Mouse (Mus musculus) Patski (cell line): ENCODE results near the gene Dglucy. TPM values are rescaled to one million over a fixed set of nuclear protein-coding genes. Genes with fewer than 3 reads are reported as not detected.

ENCODE experiments used
- ATAC-seq: fragments of 100-300 bp; one replicate; pipeline ENCODE4 v1.8.0; 2021
- CTCF ChIA-PET: fragments of 350-600 bp; sonication (Branson Sonifier 250); formaldehyde crosslinking; loops from one replicate; lab custom pipeline; 2022; ENCODE audit warnings: inconsistent platforms; lab: Charles Lee
- POLR2A ChIA-PET: fragments of 350-600 bp; sonication (Branson Sonifier 250); formaldehyde crosslinking; loops from one replicate; lab custom pipeline; 2022; ENCODE audit warnings: antibody characterized with exemption, inconsistent platforms; lab: Charles Lee
- DNase-seq: peaks from one replicate; pipeline ENCODE4 v3.0.0-alpha.2; 2011; ENCODE audit warnings: low read depth, low spot score
- H3K27me3 ChIP-seq: fragments of 371-371 bp; one replicate; pipeline ENCODE4 v1.5.1; 2021
- CTCF ChIP-seq: fragments of 100-300 bp; IDR thresholded peaks from one replicate; pipeline ENCODE4 v1.5.1; 2021
- in situ Hi-C: fragments of 300-500 bp; cut with MboI; formaldehyde crosslinking; loops from 3 replicates; pipeline ENCODE4 v1.11.1; 2018; ENCODE audit warnings: low pct_unique_long_range_greater_than_20kb, mixed read lengths
- polyA plus RNA-seq: library from polyadenylated mRNA; unstranded; gene quantifications from one replicate; pipeline ENCODE4 v1.2.3, GENCODE M21; 2021

The Dglucy gene
- polyA plus RNA-seq, 1 experiment from 2014 or later, result 17.9 TPM

DNA sequence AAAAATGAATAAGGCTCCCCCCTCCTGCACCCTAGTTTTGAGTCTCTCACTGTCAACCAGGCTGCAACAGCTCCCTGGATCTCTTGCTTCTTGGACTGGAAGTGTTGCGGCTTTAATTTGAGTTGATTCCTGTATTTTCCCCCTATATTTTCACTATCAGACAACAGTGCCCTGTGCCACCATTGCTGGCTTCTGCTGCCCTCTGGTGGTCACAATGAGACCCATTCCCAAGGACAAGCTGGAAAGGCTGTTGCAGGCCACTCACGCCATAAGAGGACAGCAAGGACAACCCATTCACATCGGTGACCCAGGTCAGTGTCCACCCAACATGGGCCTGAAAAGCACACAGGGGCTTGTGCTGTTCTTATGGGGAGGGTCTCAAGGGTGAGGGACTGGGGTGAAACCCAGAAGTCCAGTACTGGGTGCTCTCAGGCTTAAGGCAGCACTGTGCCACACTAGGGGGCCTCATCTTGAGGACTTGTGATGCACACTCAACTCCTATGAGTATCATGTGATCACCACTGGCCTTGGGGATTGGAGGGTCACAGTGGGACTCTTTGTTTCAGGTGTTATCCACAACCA, 62.4 kb downstream of the Dglucy start:
- TF ChIP-seq CTCF, result peak; percentile 93
- no peaks in the 10 kb centered on the region for H3K27me3 ChIP-seq
- ChIA-PET POLR2A (no interaction called here), CTCF (interaction anchor here (0.6 to 3.1 kb wide), 9 partner anchors 11 to 264 kb away, joined by 3 to 11 read pairs (median 5); no protein-coding TSS in a partner anchor)
- in situ Hi-C loops, result loop anchor here (5.0 to 10.0 kb wide), 5 partner anchors 119 to 679 kb away; no protein-coding TSS in a partner anchor
- DNase-seq, result no peak
- no peak for ATAC-seq

DNA sequence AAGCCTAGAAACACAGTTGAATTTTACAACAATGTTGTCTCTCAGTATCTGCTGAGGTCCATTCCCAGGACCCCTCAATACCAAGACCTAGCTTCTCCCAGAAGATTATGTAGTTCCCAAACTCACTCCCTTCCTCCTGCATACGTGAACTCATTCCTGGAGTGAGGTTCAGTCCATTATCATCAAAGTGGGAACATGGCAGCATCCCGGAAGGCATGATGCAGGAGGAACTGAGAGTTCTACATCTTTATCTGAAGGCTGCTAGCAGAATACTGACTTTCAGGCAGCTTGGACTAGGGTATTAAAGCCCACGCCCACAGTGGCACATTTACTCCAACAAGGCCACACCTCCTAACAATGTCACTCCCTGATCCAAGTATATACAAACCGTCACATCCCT, 64.3 kb downstream of the Dglucy start:
- in situ Hi-C loops, result loop anchor here (5.0 to 10.0 kb wide), 5 partner anchors 121 to 681 kb away; no protein-coding TSS in a partner anchor
- POLR2A ChIA-PET, result no interaction called here
- CTCF ChIA-PET, result interaction anchor here (3.1 kb wide), 1 partner anchor 266 kb away, joined by 11 read pairs; no protein-coding TSS in a partner anchor

DNA sequence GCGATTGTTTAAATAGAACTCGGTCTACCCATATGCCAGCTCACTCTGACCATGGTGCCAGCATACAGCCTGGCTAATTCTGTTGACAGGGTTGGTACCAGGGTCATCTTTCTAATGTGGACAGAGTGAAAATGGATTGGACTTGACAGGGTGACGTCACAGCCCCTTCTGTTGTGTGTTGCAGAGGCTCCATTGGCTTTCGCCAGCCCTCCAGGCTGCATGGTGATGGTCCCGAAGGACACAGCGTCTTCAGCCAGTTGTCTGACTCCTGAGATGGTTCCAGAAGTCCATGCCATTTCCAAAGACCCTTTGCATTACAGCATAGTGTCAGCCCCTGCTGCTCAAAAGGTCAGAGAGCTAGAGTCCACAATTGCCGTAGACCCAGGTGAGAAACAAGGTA, 65.7 kb downstream of the Dglucy start:
- no peak for TF ChIP-seq CTCF
- ChIA-PET POLR2A (no interaction called here), CTCF (no interaction called here)
- in situ Hi-C loops, result loop anchor here (5.0 to 10.0 kb wide), 5 partner anchors 122 to 682 kb away; no protein-coding TSS in a partner anchor
- no peak for DNase-seq
- ATAC-seq, result no peak
- no peaks in the 10 kb centered on the region for H3K27me3 ChIP-seq

More for the DNA sequence above, 64.3 kb downstream of the Dglucy start:
- ATAC-seq (no peak), DNase-seq (no peak)
- no peak for TF ChIP-seq CTCF
- no peaks in the 10 kb centered on the region for H3K27me3 ChIP-seq

DNA sequence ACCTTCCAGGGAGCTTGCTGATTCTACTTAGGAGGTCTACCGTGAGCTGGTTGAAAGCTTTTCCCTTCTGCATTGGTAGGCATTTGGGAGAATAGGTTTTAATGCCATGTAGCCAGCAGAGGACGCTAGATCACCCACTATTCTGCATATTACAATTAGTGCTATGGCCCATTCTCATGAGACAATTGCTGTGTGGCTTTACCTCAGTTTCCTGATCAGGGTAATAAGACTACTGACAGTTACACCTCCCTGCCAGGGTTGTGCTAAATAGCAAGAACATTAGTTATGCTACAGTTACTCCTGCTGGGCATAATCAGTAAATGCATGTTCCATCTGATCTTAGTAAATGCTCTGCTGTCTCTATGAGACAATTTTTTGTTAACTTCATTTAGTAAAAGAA, 67.0 kb downstream of the Dglucy start:
- DNase-seq (no peak), ATAC-seq (no peak)
- H3K27me3 ChIP-seq, result no peaks in the 10 kb centered on the region
- peak; percentile 49 for TF ChIP-seq CTCF
- POLR2A ChIA-PET, result no interaction called here
- CTCF ChIA-PET, result interaction anchor here (1.4 kb wide), 1 partner anchor 239 kb away, joined by 4 read pairs; no protein-coding TSS in a partner anchor
- in situ Hi-C loops, result loop anchor here (5.0 to 10.0 kb wide), 2 partner anchors 81 to 189 kb away; no protein-coding TSS in a partner anchor

DNA sequence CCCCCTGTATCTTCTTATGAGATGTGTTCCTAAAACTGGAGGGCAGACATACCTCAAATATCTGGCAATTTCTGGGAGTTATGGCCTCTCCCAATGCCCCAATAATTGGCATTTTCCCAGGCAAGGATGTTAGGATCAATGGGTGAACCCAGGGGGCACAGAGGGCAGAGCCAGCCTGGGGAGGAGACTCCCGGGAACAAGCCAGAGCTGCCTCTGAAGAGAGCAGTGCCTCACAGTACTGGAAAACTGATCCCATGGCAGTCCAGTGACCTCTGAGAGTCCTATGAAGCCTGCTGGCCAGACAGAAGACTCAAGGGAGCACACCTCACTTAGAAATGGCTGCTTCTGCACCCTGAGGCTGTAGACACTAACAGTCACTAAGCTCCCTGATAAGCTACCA, 67.7 kb downstream of the Dglucy start:
- no peak for TF ChIP-seq CTCF
- in situ Hi-C loops, result loop anchor here (5.0 to 10.0 kb wide), 2 partner anchors 81 to 188 kb away; no protein-coding TSS in a partner anchor
- no peak for DNase-seq
- ATAC-seq, result no peak
- ChIA-PET POLR2A (no interaction called here), CTCF (interaction anchor here (1.1 to 1.4 kb wide), 2 partner anchors 80 to 240 kb away, joined by 4 read pairs; no protein-coding TSS in a partner anchor)
- H3K27me3 ChIP-seq, result no peaks in the 10 kb centered on the region

DNA sequence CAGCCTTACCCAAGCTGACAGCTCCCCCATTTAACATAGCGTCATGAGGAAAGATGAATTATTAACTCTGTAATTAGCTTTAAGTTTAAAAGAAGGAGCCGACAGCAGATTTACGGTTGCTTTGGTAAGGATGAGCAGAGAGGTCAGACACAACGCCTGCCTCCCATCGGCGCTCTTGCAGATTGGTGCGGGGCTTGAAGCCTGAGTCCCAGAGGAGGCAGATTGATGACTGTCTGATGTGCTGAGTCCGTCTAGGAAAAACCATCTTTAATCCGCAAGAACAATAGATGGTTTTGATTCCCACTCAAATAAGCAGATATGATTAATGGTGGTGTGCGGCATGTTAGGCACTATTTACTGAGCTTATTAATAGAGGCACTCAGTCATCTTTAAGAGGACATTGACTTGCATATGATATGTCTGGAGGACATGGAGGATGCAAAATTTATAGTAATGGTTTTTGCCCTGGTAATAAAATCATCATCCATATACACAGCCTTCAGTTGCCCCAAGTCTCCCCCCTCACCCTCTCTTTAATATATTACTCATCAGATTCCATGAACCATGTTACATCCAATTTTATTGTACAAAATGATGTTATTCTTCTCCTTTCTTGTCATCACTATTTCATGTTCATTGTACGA, 68.7 kb downstream of the Dglucy start:
- no peak for DNase-seq
- no peaks in the 10 kb centered on the region for H3K27me3 ChIP-seq
- ChIA-PET CTCF (interaction anchor here (1.1 kb wide), 1 partner anchor 79 kb away, joined by 4 read pairs; no protein-coding TSS in a partner anchor), POLR2A (no interaction called here)
- ATAC-seq, result no peak
- in situ Hi-C loops, result loop anchor here (5.0 to 10.0 kb wide), 2 partner anchors 80 to 187 kb away; no protein-coding TSS in a partner anchor
- TF ChIP-seq CTCF, result no peak

DNA sequence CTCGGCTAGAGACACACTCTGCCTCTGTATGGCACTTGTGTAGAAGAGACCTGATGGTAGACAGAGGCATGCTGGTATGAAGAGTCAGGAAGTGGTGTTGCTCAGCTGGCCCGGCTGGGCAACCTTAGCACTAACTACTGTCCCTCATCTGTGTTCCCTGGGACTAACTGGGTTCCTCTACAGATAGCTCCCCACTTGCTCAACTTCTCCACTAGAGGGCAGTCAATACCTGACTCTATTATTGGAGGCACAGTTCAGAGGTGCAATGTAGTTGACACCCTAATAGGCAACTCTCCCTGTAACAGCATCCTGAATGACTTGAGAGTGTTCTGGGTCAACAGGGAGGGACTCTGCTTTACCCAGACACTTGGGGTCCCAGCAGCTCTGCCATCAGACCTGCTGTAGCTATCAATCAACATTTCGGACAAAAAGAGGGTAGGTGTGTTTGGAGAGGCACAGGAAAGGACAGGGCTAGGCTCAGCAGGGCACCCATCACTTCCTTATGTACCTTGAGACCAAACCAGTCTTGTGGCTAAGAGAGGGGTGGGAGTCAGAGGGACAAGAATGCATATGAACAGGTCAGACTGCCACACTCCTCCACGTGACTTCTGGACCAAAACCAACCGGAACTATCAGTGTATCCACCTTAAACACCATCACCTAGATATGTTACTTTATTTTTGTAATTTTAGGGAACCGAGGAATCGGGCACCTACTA, 70.7 kb downstream of the Dglucy start:
- in situ Hi-C loops, result loop anchor here (5.0 to 10.0 kb wide), 2 partner anchors 78 to 185 kb away; no protein-coding TSS in a partner anchor
- DNase-seq, result no peak
- CTCF ChIA-PET, result interaction anchor here (0.7 to 3.2 kb wide), 11 partner anchors 13 to 274 kb away, joined by 3 to 20 read pairs (median 4); no protein-coding TSS in a partner anchor

DNA sequence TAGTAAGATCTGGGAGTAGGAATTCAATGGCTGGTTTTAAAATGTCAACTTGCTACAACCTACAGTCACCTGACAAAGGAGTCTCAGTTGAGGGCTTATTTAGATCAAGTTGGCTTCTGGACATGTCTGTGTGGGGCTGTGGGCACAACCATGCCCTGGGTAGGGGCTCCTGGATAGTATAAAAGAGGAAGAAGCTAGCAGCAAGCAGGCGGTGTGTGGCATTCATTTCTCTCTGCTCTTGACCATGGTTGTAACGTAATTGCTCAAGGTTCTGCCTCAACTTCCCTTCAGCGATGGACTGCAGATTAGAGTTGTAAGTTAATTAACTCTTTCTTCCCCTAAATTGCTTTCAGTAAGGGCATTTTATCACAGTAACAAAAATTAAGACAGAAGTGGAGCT, 73.5 kb downstream of the Dglucy start:
- CTCF ChIA-PET, result no interaction called here

More for the DNA sequence above, 70.7 kb downstream of the Dglucy start:
- peak; percentile 80 for ATAC-seq
- peak; percentile 80 for TF ChIP-seq CTCF
- POLR2A ChIA-PET, result interaction anchor here (1.5 kb wide), 1 partner anchor 76 kb away, joined by 3 read pairs; no protein-coding TSS in a partner anchor
- no peaks in the 10 kb centered on the region for H3K27me3 ChIP-seq

DNA sequence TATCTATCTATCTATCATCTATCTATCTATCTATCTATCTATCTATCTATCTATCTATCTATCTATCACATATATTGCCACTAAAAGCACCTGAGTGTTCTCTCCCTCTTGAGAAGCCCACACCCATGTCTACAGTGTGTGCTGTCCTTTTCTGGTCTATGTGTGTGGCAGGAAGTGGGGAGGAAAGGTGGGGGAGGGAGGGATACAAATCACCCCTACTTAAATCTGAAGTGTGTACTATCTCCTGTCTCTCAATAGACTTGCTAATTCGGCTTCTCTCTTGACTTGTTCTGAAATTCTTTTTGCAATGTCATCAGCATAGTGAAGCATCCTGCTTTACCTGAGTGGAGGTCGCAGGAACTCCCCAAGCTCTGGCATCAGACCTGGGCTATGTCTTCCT, 77.5 kb downstream of the Dglucy start:
- TF ChIP-seq CTCF, result no peak
- ChIA-PET CTCF (interaction anchor here (0.7 kb wide), 1 partner anchor 77 kb away, joined by 3 read pairs; no protein-coding TSS in a partner anchor), POLR2A (no interaction called here)
- H3K27me3 ChIP-seq, result no peaks in the 10 kb centered on the region
- no peak for DNase-seq
- in situ Hi-C loops, result no loop called here
- ATAC-seq, result no peak

More for the DNA sequence above, 73.5 kb downstream of the Dglucy start:
- no peak for ATAC-seq
- POLR2A ChIA-PET, result no interaction called here
- in situ Hi-C loops, result no loop called here
- no peak for DNase-seq
- no peak for TF ChIP-seq CTCF
- H3K27me3 ChIP-seq, result no peaks in the 10 kb centered on the region

DNA sequence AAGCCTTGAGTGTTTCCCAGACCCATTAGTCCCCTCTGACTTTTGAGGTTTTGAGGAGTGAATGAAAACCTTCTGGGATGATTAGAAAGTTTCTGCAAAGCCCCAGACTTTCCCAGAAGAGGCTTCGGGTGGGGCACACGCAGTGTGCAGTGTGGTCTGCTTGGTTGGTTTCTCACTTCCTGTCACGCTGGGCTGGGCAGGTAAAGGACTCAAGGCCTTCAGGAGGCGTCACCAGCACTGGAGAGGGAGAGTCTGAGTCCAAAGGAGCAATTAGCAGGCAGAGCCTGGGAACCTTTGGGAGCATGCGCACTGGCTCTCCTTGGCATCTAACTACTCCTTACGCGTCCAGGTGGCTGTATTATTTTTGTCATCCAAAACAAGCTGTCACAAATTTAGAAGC, 78.9 kb downstream of the Dglucy start:
- ATAC-seq (no peak), DNase-seq (no peak)
- POLR2A ChIA-PET, result no interaction called here
- in situ Hi-C loops, result no loop called here
- CTCF ChIA-PET, result interaction anchor here (1.4 kb wide), 1 partner anchor 69 kb away, joined by 3 read pairs; no protein-coding TSS in a partner anchor
- no peaks in the 10 kb centered on the region for H3K27me3 ChIP-seq
- no peak for TF ChIP-seq CTCF
